Mouse (Mus musculus) embryonic facial prominence, embryonic 14.5 days (tissue): ENCODE results near the gene Srpk2. TPM values are rescaled to one million over a fixed set of nuclear protein-coding genes. Genes with fewer than 3 reads are reported as not detected.

Experiments used
- ATAC-seq: fragments of 200-750 bp; cut with Nextera tagmentation; 2 replicates; pipeline ENCODE4 v1.8.0; 2017; ENCODE audit warnings: low read depth, moderate number of reproducible peaks, moderate TSS enrichment
- DNase-seq: peaks from one replicate; pipeline ENCODE4 v3.0.0-alpha.2; 2015; ENCODE audit warnings: low spot score
- H3K27ac ChIP-seq: fragments of 300-500 bp; sonication (generic); replicated peaks from 2 replicates; pipeline ENCODE4 v1.5.1; 2014; ENCODE audit warnings: low read depth, mild to moderate bottlenecking, low read length, moderate library complexity
- H3K27me3 ChIP-seq: fragments of 300-500 bp; sonication (generic); replicated peaks from 2 replicates; pipeline ENCODE4 v1.6.1; 2014; ENCODE audit warnings: low read length; ENCODE audit not compliant: control insufficient read depth, insufficient read depth
- H3K36me3 ChIP-seq: fragments of 300-500 bp; sonication (generic); 2 replicates; pipeline ENCODE4 v1.6.1; 2014; ENCODE audit warnings: low read length, mixed read lengths; ENCODE audit not compliant: control insufficient read depth, insufficient read depth
- H3K4me1 ChIP-seq: fragments of 300-500 bp; sonication (generic); 2 replicates; pipeline ENCODE4 v1.6.1; 2014; ENCODE audit warnings: antibody characterized with exemption, low read length; ENCODE audit not compliant: control insufficient read depth, insufficient read depth
- H3K4me2 ChIP-seq: fragments of 300-500 bp; sonication (generic); 2 replicates; pipeline ENCODE4 v1.6.1; 2014; ENCODE audit warnings: low read depth, mild to moderate bottlenecking, low read length, moderate library complexity, mixed read lengths
- H3K4me3 ChIP-seq: fragments of 300-500 bp; sonication (generic); 2 replicates; pipeline ENCODE4 v1.5.1; 2014; ENCODE audit warnings: low read depth, mild to moderate bottlenecking, low read length
- H3K9ac ChIP-seq: fragments of 300-500 bp; sonication (generic); 2 replicates; pipeline ENCODE4 v1.6.1; 2014; ENCODE audit warnings: low read depth, mild to moderate bottlenecking, low read length, moderate library complexity, mixed read lengths
- H3K9me3 ChIP-seq: fragments of 300-500 bp; sonication (generic); 2 replicates; pipeline ENCODE4 v1.6.1; 2016; ENCODE audit warnings: low read length; ENCODE audit not compliant: control insufficient read depth
- WGBS: fragments of 180-500 bp; shearing (Covaris S2); extraction: QIAGEN DNeasy Blood & Tissue Kit; methylation state at CpG from one replicate; pipeline ENCODE4 v1.1.7; 2014; 5-methylcytosine and 5-hydroxymethylcytosine counted together
- polyA plus RNA-seq: library from polyadenylated mRNA; unstranded; fragments of >200 nt; fragmentation: Nextera tagmentation; extraction: Ambion mirVana; gene quantifications from 2 replicates; pipeline ENCODE4 v1.2.1, GENCODE M21; 2014

Gene Srpk2
- polyA plus RNA-seq, 1 experiment from 2014 or later, result 51.2 TPM

DNA sequence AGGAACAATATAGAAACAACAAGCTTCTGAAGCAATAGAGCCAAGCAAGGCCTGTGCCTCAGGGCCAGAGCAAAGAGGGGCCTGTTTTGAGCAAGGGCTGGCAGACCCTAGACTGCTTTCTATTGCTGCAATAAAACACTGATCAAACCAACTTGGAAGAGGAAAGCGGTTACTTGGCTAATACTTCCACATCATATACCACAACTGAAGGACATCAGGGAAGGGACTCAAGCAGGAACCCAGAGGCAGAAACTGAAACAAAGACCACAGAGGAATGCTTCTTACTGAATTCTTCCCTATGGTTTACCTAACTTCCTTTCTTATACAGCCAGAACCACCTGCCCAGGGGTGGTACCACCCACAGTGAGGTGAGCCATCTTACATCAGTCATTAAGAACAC lies 162.8 kb downstream of the Srpk2 start:
- Histone ChIP-seq H3K4me1 (0 out of 2 replicates have a peak, but pooled peaks cover 7% of the 10 kb centered on the region), H3K4me3 (no peak overlapping the region), H3K27me3 (no peaks in the 10 kb centered on the region), H3K9me3 (no peaks in the 10 kb centered on the region), H3K4me2 (no peak overlapping the region), H3K9ac (no peak overlapping the region), H3K36me3 (peaks cover 60% of the 10 kb centered on the region), H3K27ac (no peak overlapping the region)
- 96% methylated on average over 1 of the region's 1 CpGs for WGBS
- no peak for DNase-seq
- no peak for ATAC-seq

DNA sequence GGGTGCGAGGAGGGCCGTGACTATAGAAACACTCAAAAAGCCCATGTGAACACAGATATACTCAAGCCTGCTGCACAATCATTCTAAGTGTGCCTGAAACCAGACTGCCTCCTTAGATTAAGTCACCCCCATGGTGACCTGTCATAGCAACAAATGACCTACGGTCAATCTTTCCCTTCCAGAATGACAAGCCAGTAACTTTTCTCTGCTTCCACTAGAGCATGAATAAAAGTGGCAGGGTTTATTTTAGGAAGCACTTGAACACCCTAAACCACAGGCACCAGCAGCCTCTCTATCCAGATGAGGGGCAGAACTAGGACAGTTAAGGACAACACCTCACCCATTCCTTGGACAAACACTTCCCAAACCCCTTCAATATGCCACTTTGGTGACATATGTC lies 164.7 kb downstream of the Srpk2 start:
- no peak for ATAC-seq
- 89% methylated on average over 3 of the region's 3 CpGs for WGBS
- no peaks in the 10 kb centered on the region for H3K27me3 ChIP-seq
- no peaks in the 10 kb centered on the region for H3K9me3 ChIP-seq
- H3K4me3 ChIP-seq, result no peak overlapping the region
- no peak overlapping the region for H3K27ac ChIP-seq
- H3K36me3 ChIP-seq, result peaks cover 53% of the 10 kb centered on the region
- no peak for DNase-seq
- H3K9ac ChIP-seq, result no peak overlapping the region
- no peak overlapping the region for H3K4me2 ChIP-seq
- 0 out of 2 replicates have a peak, but pooled peaks cover 7% of the 10 kb centered on the region for H3K4me1 ChIP-seq

DNA sequence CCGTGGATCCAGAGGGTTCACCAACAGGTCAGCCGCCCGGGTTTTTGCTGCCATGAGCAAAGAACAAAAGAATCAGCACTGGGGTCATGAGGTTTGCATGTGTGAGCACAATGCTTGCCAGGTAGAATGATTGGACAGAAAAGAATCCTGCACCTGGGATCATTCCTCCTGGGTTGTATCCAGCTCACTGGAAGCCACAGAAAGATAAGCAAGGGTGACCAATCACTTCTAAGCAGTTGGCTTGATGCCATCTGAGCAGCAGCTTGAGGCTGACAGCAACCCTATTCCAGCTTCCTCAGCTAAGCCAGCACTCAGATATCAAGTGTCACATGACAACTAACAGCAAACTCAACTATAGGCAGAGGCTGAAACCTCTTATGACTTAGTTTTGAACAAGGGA lies 165.7 kb downstream of the Srpk2 start:
- Histone ChIP-seq H3K27me3 (no peaks in the 10 kb centered on the region), H3K4me3 (no peak overlapping the region), H3K9me3 (no peaks in the 10 kb centered on the region), H3K4me1 (0 out of 2 replicates have a peak, but pooled peaks cover 7% of the 10 kb centered on the region), H3K27ac (peak overlapping the region; percentile 23; the same call in 1 of the 2 replicates), H3K36me3 (peaks cover 53% of the 10 kb centered on the region), H3K9ac (no peak overlapping the region), H3K4me2 (no peak overlapping the region)
- ATAC-seq (peak; percentile 78), DNase-seq (peak; percentile 87)
- WGBS, result 62% methylated on average over 3 of the region's 3 CpGs

GRCm38 (mm10) chr5:23517839-23518238 lies 166.6 kb downstream of the Srpk2 start:
- WGBS, result 84% methylated on average over 4 of the region's 4 CpGs
- ATAC-seq, result no peak

GRCm38 (mm10) chr5:23516962-23517361 lies 167.5 kb downstream of the Srpk2 start:
- DNase-seq (no peak), ATAC-seq (no peak)
- peaks cover 55% of the 10 kb centered on the region for H3K36me3 ChIP-seq
- no peaks in the 10 kb centered on the region for H3K9me3 ChIP-seq
- WGBS, result 73% methylated on average over 3 of the region's 3 CpGs
- no peak overlapping the region for H3K4me3 ChIP-seq
- H3K4me1 ChIP-seq, result 0 out of 2 replicates have a peak, but pooled peaks cover 7% of the 10 kb centered on the region
- no peak overlapping the region for H3K27ac ChIP-seq
- no peaks in the 10 kb centered on the region for H3K27me3 ChIP-seq
- H3K4me2 ChIP-seq, result no peak overlapping the region
- no peak overlapping the region for H3K9ac ChIP-seq

More at GRCm38 (mm10) chr5:23517839-23518238, 166.6 kb downstream of the Srpk2 start:
- Histone ChIP-seq H3K4me3 (no peak overlapping the region), H3K9ac (no peak overlapping the region), H3K27ac (no peak overlapping the region), H3K9me3 (no peaks in the 10 kb centered on the region), H3K36me3 (peaks cover 58% of the 10 kb centered on the region), H3K27me3 (no peaks in the 10 kb centered on the region), H3K4me1 (0 out of 2 replicates have a peak, but pooled peaks cover 7% of the 10 kb centered on the region), H3K4me2 (no peak overlapping the region)
- DNase-seq, result no peak

- Histone ChIP-seq H3K9ac (no peak overlapping the region), H3K36me3 (peaks cover 44% of the 10 kb centered on the region), H3K4me1 (0 out of 2 replicates have a peak, but pooled peaks cover 7% of the 10 kb centered on the region), H3K9me3 (no peaks in the 10 kb centered on the region), H3K27me3 (no peaks in the 10 kb centered on the region), H3K4me2 (no peak overlapping the region), H3K4me3 (no peak overlapping the region), H3K27ac (no peak overlapping the region)
- DNase-seq (no peak), ATAC-seq (no peak; the same call in 1 of the 2 replicates)
- 85% methylated on average over 10 of the region's 10 CpGs for WGBS
Measured at GRCm38 (mm10) chr5:23515038-23515437, 169.4 kb downstream of the Srpk2 start.

DNA sequence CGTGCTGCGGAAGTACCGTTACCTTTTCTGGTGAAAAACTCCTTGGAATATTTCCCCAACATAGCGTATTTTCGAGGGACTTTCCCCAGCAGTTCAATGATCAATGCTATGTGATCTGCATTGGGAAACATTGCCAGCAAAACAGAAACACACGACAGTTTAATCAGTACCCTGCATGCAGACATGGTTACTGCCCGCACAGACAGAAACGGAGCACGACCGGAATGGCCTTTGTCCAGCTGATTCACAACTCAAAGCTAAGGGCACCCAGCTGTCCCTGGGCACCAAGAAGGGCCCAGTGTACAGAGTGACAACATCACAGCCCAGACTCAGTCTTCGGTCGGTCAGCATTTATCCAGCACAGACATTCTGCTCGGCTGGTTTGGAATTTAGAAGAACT lies 170.9 kb downstream of the Srpk2 start:
- no peak for ATAC-seq
- no peaks in the 10 kb centered on the region for H3K4me1 ChIP-seq
- peaks cover 58% of the 10 kb centered on the region for H3K36me3 ChIP-seq
- H3K4me2 ChIP-seq, result no peak overlapping the region
- 94% methylated on average over 13 of the region's 13 CpGs for WGBS
- H3K9ac ChIP-seq, result no peak overlapping the region
- H3K27ac ChIP-seq, result no peak overlapping the region
- no peaks in the 10 kb centered on the region for H3K27me3 ChIP-seq
- H3K4me3 ChIP-seq, result no peak overlapping the region
- H3K9me3 ChIP-seq, result no peaks in the 10 kb centered on the region
- DNase-seq, result no peak

DNA sequence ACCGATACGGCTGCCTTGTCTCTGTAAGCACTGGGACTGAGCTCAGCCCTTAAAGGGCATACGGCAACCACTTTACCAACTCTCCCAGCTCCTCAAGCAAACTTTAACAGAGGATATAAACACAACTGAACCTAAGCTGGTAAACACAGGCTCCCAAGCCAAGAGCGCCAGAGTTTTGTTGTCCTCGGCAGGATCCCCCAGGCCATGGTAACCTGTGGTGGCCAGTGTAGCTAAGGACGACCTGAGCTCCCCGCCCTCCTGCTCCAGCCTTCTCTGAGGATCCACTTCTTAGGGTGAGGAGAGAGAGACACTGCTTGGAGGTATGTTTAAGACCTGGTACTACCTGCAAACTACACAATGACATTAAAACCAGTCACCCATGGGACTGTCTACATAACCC lies 171.9 kb downstream of the Srpk2 start:
- Histone ChIP-seq H3K4me2 (no peak overlapping the region), H3K27me3 (no peaks in the 10 kb centered on the region), H3K36me3 (peaks cover 57% of the 10 kb centered on the region), H3K4me3 (no peak overlapping the region), H3K9ac (no peak overlapping the region), H3K4me1 (no peaks in the 10 kb centered on the region), H3K9me3 (no peaks in the 10 kb centered on the region), H3K27ac (no peak overlapping the region)
- 90% methylated on average over 7 of the region's 7 CpGs for WGBS
- no peak for DNase-seq
- ATAC-seq, result no peak

DNA sequence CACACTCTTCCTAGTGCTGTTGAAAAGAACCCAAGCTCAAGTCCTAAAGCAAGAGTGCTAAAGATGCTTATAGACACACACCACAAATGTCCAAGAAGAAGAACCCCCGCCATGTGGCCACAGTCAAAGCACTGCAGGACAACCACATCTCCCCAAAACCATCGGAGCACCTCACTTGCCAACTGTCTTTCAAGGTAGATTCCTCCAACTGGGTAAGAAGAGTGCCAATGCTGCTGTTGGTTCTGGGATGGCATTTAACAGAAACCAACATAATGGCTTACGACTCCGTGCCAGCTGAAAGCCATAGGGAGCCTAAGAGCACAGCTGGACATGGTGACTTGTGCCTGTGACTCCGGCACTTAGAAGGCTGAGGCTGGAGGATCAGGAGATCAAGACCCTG lies 173.0 kb downstream of the Srpk2 start:
- H3K9me3 ChIP-seq, result no peaks in the 10 kb centered on the region
- H3K4me1 ChIP-seq, result no peaks in the 10 kb centered on the region
- H3K4me3 ChIP-seq, result no peak overlapping the region
- no peaks in the 10 kb centered on the region for H3K27me3 ChIP-seq
- H3K9ac ChIP-seq, result no peak overlapping the region
- H3K4me2 ChIP-seq, result no peak overlapping the region
- no peak overlapping the region for H3K27ac ChIP-seq
- ATAC-seq, result no peak
- peaks cover 66% of the 10 kb centered on the region for H3K36me3 ChIP-seq
- no peak for DNase-seq
- WGBS, result over 99% methylated on average over 5 of the region's 5 CpGs
